Mouse (Mus musculus): ENCODE measurements around the gene Hoxc8. TPM values are rescaled to one million over a fixed set of nuclear protein-coding genes. Genes with fewer than 3 reads are reported as not detected.

The Hoxc8 gene
- total RNA-seq, 1 experiment = 0.22 TPM

DNA sequence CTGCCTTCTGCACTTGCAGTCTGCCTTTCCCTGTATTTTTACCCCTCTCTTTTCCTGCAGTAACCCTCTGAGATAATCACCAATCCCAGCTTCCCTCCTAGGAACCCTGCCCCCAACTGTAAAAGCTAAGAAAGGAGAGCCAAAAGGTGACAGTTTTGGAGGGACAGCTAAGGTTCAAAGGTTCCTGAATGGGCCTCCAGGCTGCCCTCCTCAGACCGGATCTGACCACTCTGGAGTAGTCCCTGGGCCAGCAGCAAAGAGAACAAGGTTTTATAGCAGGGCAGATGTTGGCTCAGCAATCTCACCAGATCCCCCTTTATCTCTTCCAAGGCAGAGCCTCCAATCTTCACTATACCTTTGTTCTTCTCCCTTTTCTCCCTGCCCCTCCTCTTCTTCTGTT is 51.8 kb downstream of the Hoxc8 start:
- Histone ChIP-seq H3K9ac (ENCODE audit: insufficient read depth, low read depth, low read length, poor library complexity, severe bottlenecking) (no peak overlapping the region), H3K9me3 (ENCODE audit: control insufficient read depth, insufficient read depth, low read depth, low read length) (no peaks in the 10 kb centered on the region), H3K36me3 (ENCODE audit: control insufficient read depth, insufficient read depth, low read length, poor library complexity, severe bottlenecking) (no peaks in the 10 kb centered on the region), H3K4me1 (ENCODE audit: control insufficient read depth in 2 of 2, insufficient read depth in 2 of 2, low read length in 2 of 2, poor library complexity in 1 of 2) (peaks cover 0 to 2% of the 10 kb centered on the region in 2 experiments; a peak in 2 of 4 replicates), H3K4me3 (ENCODE audit: insufficient read depth in 1 of 2, low read depth in 1 of 2, low read length in 2 of 2, poor library complexity in 1 of 2, severe bottlenecking in 1 of 2) (no peak overlapping the region), H3K27ac (ENCODE audit: insufficient read depth, low read depth, low read length, poor library complexity, severe bottlenecking) (no peak overlapping the region)
- DNase-seq (ENCODE audit: low read depth, low spot score) = no peak
- TF ChIP-seq MAFK (IDR thresholded peaks at IDR 0.05; ENCODE audit: insufficient read depth, low read depth, low read length) = no peak
- no peak for TF ChIP-seq ZNF384 (IDR thresholded peaks at IDR 0.05; ENCODE audit: low read depth, low read length)
- TF ChIP-seq CHD2 (IDR thresholded peaks at IDR 0.05; ENCODE audit: low read depth, low read length) = no peak
- no peak for TF ChIP-seq ZC3H11A (IDR thresholded peaks at IDR 0.05; ENCODE audit: borderline replicate concordance, low read depth, low read length)
- TF ChIP-seq HCFC1 (IDR thresholded peaks at IDR 0.05; ENCODE audit: borderline replicate concordance, insufficient read depth, low read length) = no peak
- in situ Hi-C loops (cut with MboI; ENCODE audit: low sequenced_read_pairs in 2 of 2, unreplicated experiment in 2 of 2) = no loop called here

Other genes with a start within 250 kb of the Hoxc8 start
- gene Hoxc13, start 69.5 kb upstream of the Hoxc8 start, total RNA-seq (2012; rRNA removed) = 0.42 and 0.94 TPM in 2 replicates
- gene Hoxc12, start 53.9 kb upstream of the Hoxc8 start, total RNA-seq (2012; rRNA removed) = 0.85 and 1.9 TPM in 2 replicates
- not detected in 2 replicates for gene Hoxc11, start 36.2 kb upstream of the Hoxc8 start, total RNA-seq (2012; rRNA removed)
- 0.58 TPM in 1 of 2 replicates, not detected in the other for gene Hoxc10, start 23.8 kb upstream of the Hoxc8 start, total RNA-seq (2012; rRNA removed)
- 0.22 TPM in 1 of 2 replicates, not detected in the other for gene Hoxc5, start 23.2 kb upstream of the Hoxc8 start, total RNA-seq (2012; rRNA removed)
- gene Hoxc9, start 14.2 kb upstream of the Hoxc8 start, total RNA-seq (2012; rRNA removed) = 0.54 TPM in 1 of 2 replicates, not detected in the other
- gene Hoxc6, start 7.7 kb downstream of the Hoxc8 start, total RNA-seq (2012; rRNA removed) = 0.32 and 0.58 TPM in 2 replicates
- gene Hoxc4, start 28.3 kb downstream of the Hoxc8 start, total RNA-seq (2012; rRNA removed) = 0.31 TPM in 1 of 2 replicates, not detected in the other
- gene Smug1, start 176.5 kb downstream of the Hoxc8 start, total RNA-seq (2012; rRNA removed) = 7.1 and 10.6 TPM in 2 replicates
- gene Cbx5, start 249.2 kb downstream of the Hoxc8 start, total RNA-seq (2012; rRNA removed) = 190 and 226 TPM in 2 replicates
- 321 and 519 TPM in 2 replicates for gene Hnrnpa1, start 249.8 kb downstream of the Hoxc8 start, total RNA-seq (2012; rRNA removed)